Mouse (Mus musculus) brown adipose tissue, adult 24 weeks (tissue): ENCODE data around the gene Nemp1. TPM values are rescaled to one million over a fixed set of nuclear protein-coding genes. Genes with fewer than 3 reads are reported as not detected.

ENCODE experiments used
- H3K27ac ChIP-seq: fragments of 200-500 bp; replicated peaks from 2 replicates; pipeline ENCODE4 v1.5.1; 2012; ENCODE audit warnings: low read depth, mild to moderate bottlenecking, low read length
- H3K4me1 ChIP-seq: fragments of 200-500 bp; 2 replicates; pipeline ENCODE4 v1.6.1; 2012; ENCODE audit warnings: low read length, mixed read lengths; ENCODE audit not compliant: control insufficient read depth, insufficient read depth, insufficient read length
- H3K4me3 ChIP-seq: fragments of 200-500 bp; 2 replicates; pipeline ENCODE4 v1.5.1; 2012; ENCODE audit warnings: low read depth, mild to moderate bottlenecking, low read length, moderate library complexity; ENCODE audit not compliant: insufficient read depth
- polyA plus RNA-seq: library from polyadenylated mRNA; stranded (reverse); fragments of >200 nt; gene quantifications from 2 replicates; pipeline ENCODE4 v1.2.4, GENCODE M21; 2012; ENCODE audit not compliant: missing spikeins, insufficient read depth, insufficient read length

Gene Nemp1
- polyA plus RNA-seq, 1 experiment = 2.5 TPM

- H3K4me1 ChIP-seq = no peaks in the 10 kb centered on the region
- H3K27ac ChIP-seq = peak overlapping the region; percentile 60
Observed at GRCm38 (mm10) chr10:127676691-127677548, 10.2 kb downstream of the Nemp1 start.

GRCm38 (mm10) chr10:127677591-127678336 lies 11.1 kb downstream of the Nemp1 start:
- Histone ChIP-seq H3K27ac (no peak overlapping the region), H3K4me1 (no peaks in the 10 kb centered on the region), H3K4me3 (peak overlapping the region; percentile 68)

More at GRCm38 (mm10) chr10:127676691-127677548, 10.2 kb downstream of the Nemp1 start:
- peak overlapping the region; percentile 71 for H3K4me3 ChIP-seq

GRCm38 (mm10) chr10:127679208-127679607 lies 12.5 kb downstream of the Nemp1 start:
- Histone ChIP-seq H3K4me1 (no peaks in the 10 kb centered on the region), H3K27ac (no peak overlapping the region)

GRCm38 (mm10) chr10:127679881-127680280 lies 13.2 kb downstream of the Nemp1 start:
- no peaks in the 10 kb centered on the region for H3K4me1 ChIP-seq
- H3K4me3 ChIP-seq = no peak overlapping the region
- H3K27ac ChIP-seq = no peak overlapping the region

More at GRCm38 (mm10) chr10:127679208-127679607, 12.5 kb downstream of the Nemp1 start:
- no peak overlapping the region for H3K4me3 ChIP-seq

GRCm38 (mm10) chr10:127682886-127683285 lies 16.2 kb downstream of the Nemp1 start:
- H3K27ac ChIP-seq = no peak overlapping the region
- no peaks in the 10 kb centered on the region for H3K4me1 ChIP-seq
- no peak overlapping the region for H3K4me3 ChIP-seq

GRCm38 (mm10) chr10:127691053-127691452 lies 24.4 kb downstream of the Nemp1 start:
- H3K27ac ChIP-seq = no peak overlapping the region
- H3K4me3 ChIP-seq = no peak overlapping the region
- H3K4me1 ChIP-seq = no peaks in the 10 kb centered on the region

GRCm38 (mm10) chr10:127694636-127695035 lies 27.9 kb downstream of the Nemp1 start:
- H3K4me1 ChIP-seq = no peaks in the 10 kb centered on the region

GRCm38 (mm10) chr10:127695775-127696174 lies 29.1 kb downstream of the Nemp1 start:
- no peaks in the 10 kb centered on the region for H3K4me1 ChIP-seq
- H3K4me3 ChIP-seq = no peak overlapping the region
- H3K27ac ChIP-seq = no peak overlapping the region

More at GRCm38 (mm10) chr10:127694636-127695035, 27.9 kb downstream of the Nemp1 start:
- no peak overlapping the region for H3K4me3 ChIP-seq
- H3K27ac ChIP-seq = no peak overlapping the region

GRCm38 (mm10) chr10:127698966-127699365 lies 32.3 kb downstream of the Nemp1 start:
- H3K4me3 ChIP-seq = no peak overlapping the region
- no peaks in the 10 kb centered on the region for H3K4me1 ChIP-seq
- no peak overlapping the region for H3K27ac ChIP-seq

GRCm38 (mm10) chr10:127703299-127703698 lies 36.6 kb downstream of the Nemp1 start:
- Histone ChIP-seq H3K27ac (no peak overlapping the region), H3K4me1 (peaks cover 5% of the 10 kb centered on the region; the same call in 1 of the 2 replicates), H3K4me3 (no peak overlapping the region)

- Histone ChIP-seq H3K4me3 (no peak overlapping the region), H3K27ac (no peak overlapping the region), H3K4me1 (peaks cover 5% of the 10 kb centered on the region; the same call in 1 of the 2 replicates)
Observed at GRCm38 (mm10) chr10:127704293-127704692, 37.6 kb downstream of the Nemp1 start.

GRCm38 (mm10) chr10:127704766-127705220 lies 38.1 kb downstream of the Nemp1 start, which contains the start of gene Myo1a:
Gene Myo1a (plus strand): TSS chr10:127705170.
- Histone ChIP-seq H3K4me1 (peaks cover 5% of the 10 kb centered on the region; the same call in 1 of the 2 replicates), H3K4me3 (no peak within 1 kb of the TSS), H3K27ac (no peak within 1 kb of the TSS)

- no peak overlapping the region for H3K4me3 ChIP-seq
- no peak overlapping the region for H3K27ac ChIP-seq
- H3K4me1 ChIP-seq = peaks cover 5% of the 10 kb centered on the region; the same call in 1 of the 2 replicates
Observed at GRCm38 (mm10) chr10:127705783-127706182, 39.1 kb downstream of the Nemp1 start.

- Histone ChIP-seq H3K27ac (no peak overlapping the region), H3K4me1 (peaks cover 5% of the 10 kb centered on the region; the same call in 1 of the 2 replicates), H3K4me3 (no peak overlapping the region)
Observed at GRCm38 (mm10) chr10:127707721-127708120, 41.0 kb downstream of the Nemp1 start.

GRCm38 (mm10) chr10:127708850-127709370 lies 42.2 kb downstream of the Nemp1 start:
- no peak overlapping the region for H3K27ac ChIP-seq
- peaks cover 5% of the 10 kb centered on the region; the same call in 1 of the 2 replicates for H3K4me1 ChIP-seq

More at GRCm38 (mm10) chr10:127708850-127709370, 42.2 kb downstream of the Nemp1 start:
- no peak overlapping the region for H3K4me3 ChIP-seq
